In genomic region chr7:110197176-110197575, GRCm38 (mm10) we compare ENCODE assay signal across 17 mouse cellular contexts. TPM values are rescaled to one million over a fixed set of nuclear protein-coding genes. Genes with fewer than 3 reads are reported as not detected.
DNase-seq lines count a peak whose midpoint lies in the region.
"Had no signal": no experiment of that assay in that cellular context is flagged by ENCODE, and none has a peak within 500 bp of the region (broad histone marks: within the 10 kb centered on the region; RNA-seq: fewer than 3 reads in every experiment).

No protein-coding gene starts in this region.

- DNase-seq in adrenal gland, adult (ENCODE audit: inconsistent age in 2 of 2, low spot score in 1 of 2): peak; percentile 28 to 71
- DNase-seq in adrenal gland, postnatal 10 days: no peak
- DNase-seq in adrenal gland, postnatal 36 days: peak; percentile 17 to 30
- DNase-seq in adrenal gland, adult 18-20 months (ENCODE audit: low spot score in 2 of 2): no peak
- DNase-seq in induced T-regulatory cell, adult 2 months (ENCODE audit: low read depth): peak; percentile 26
- DNase-seq in spleen, adult 18-20 months: no peak
- DNase-seq: adrenal gland, postnatal 14 days; B cell, adult 2 months; cerebellum, adult 11 months; cerebellum, adult 2 months; cerebellum, adult 9-11 months; cerebellum, postnatal 25 days; gastrocnemius, postnatal 25 days; heart, adult 18-20 months; heart, postnatal 10 days; heart, postnatal 36 days; kidney, adult 18-20 months had no signal

RNA-seq across cellular contexts. Expression of gene Swap70, which starts 24.3 kb away (rescaled TPM):
- 10 to 100 TPM; 18.6 to 26.3 TPM for total RNA-seq in adrenal gland, postnatal 10 days (2021)
- 10 to 100 TPM; 16.0 to 20.4 TPM for total RNA-seq in adrenal gland, postnatal 36 days (2021)
- total RNA-seq in adrenal gland, adult 18-20 months (2021): 10 to 100 TPM; 12.9 to 13.6 TPM

Comparison
In these comparisons a context has a peak if more than half of its experiments do, and no peak if none do; other contexts are left out.
1. DNase-seq: peak in adrenal gland, adult (2 of 2), adrenal gland, postnatal 36 days (2 of 2) and induced T-regulatory cell, adult 2 months (single experiment); none in adrenal gland, postnatal 10 days (single experiment), adrenal gland, adult 18-20 months (0 of 2) and spleen, adult 18-20 months (0 of 2).